Mouse (Mus musculus): ENCODE results near the gene Klf6. TPM values are rescaled to one million over a fixed set of nuclear protein-coding genes. Genes with fewer than 3 reads are reported as not detected.

The Klf6 gene
- polyA plus RNA-seq, 1 experiment from 2014 or later, result 83.5 TPM

DNA sequence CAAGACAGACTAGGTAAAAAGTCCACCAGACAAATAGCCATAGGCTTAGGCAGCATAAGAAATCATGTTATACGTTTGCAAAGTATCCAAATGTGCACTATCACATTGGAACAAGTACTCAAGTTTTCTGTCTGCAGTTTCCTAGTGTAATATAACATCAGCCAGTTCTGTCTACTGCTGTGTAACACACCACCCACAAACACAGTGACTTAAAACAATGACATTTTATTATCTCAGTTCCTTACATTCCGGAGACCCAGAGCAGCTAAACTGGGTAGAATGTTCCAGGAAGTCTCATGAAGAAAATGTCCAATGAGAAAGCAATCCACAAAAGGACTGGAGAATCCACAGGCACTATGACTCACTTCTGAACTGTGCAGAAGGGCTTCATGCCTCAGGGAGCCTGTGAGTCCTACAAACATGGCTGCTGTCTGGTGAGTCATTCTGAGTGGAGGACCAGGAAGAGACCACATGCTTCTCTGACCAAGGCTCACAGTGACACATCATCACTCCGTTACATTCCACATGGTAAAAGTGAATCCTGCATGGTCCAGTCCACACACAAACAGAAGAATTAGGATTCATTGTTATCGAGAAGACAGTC is 24.0 kb upstream of the Klf6 start:
- WGBS, result 85% methylated on average over 4 of the region's 4 CpGs
- H3K9me3 ChIP-seq (ENCODE audit: control insufficient read depth, low read length), result no peaks in the 10 kb centered on the region
- H3K4me2 ChIP-seq (ENCODE audit: low read depth, low read length), result no peak overlapping the region
- H3K4me1 ChIP-seq (ENCODE audit: control insufficient read depth, insufficient read depth, low read length), result no peaks in the 10 kb centered on the region
- no peak overlapping the region for H3K27ac ChIP-seq (ENCODE audit: low read depth, low read length)
- no peak overlapping the region for H3K9ac ChIP-seq (replicated peaks; ENCODE audit: low read depth, low read length)
- no peaks in the 10 kb centered on the region for H3K36me3 ChIP-seq (ENCODE audit: control insufficient read depth, insufficient read depth, low read length)
- no peaks in the 10 kb centered on the region for H3K27me3 ChIP-seq (ENCODE audit: control insufficient read depth, insufficient read depth, low read length)
- H3K4me3 ChIP-seq (ENCODE audit: low read depth, low read length), result no peak overlapping the region
- no peak for ATAC-seq (ENCODE audit: low read depth)

- WGBS, result 98% methylated on average over 6 of the region's 6 CpGs
- no peaks in the 10 kb centered on the region for H3K36me3 ChIP-seq (ENCODE audit: control insufficient read depth, insufficient read depth, low read length)
- no peak overlapping the region for H3K9ac ChIP-seq (replicated peaks; ENCODE audit: low read depth, low read length)
- H3K4me2 ChIP-seq (ENCODE audit: low read depth, low read length), result no peak overlapping the region
- no peak overlapping the region for H3K4me3 ChIP-seq (ENCODE audit: low read depth, low read length)
- ATAC-seq (ENCODE audit: low read depth), result no peak
- H3K9me3 ChIP-seq (ENCODE audit: control insufficient read depth, low read length), result no peaks in the 10 kb centered on the region
- H3K27me3 ChIP-seq (ENCODE audit: control insufficient read depth, insufficient read depth, low read length), result no peaks in the 10 kb centered on the region
- H3K4me1 ChIP-seq (ENCODE audit: control insufficient read depth, insufficient read depth, low read length), result no peaks in the 10 kb centered on the region
- H3K27ac ChIP-seq (ENCODE audit: low read depth, low read length), result no peak overlapping the region
Observed at GRCm38 (mm10) chr13:5841418-5841817, 19.9 kb upstream of the Klf6 start.

DNA sequence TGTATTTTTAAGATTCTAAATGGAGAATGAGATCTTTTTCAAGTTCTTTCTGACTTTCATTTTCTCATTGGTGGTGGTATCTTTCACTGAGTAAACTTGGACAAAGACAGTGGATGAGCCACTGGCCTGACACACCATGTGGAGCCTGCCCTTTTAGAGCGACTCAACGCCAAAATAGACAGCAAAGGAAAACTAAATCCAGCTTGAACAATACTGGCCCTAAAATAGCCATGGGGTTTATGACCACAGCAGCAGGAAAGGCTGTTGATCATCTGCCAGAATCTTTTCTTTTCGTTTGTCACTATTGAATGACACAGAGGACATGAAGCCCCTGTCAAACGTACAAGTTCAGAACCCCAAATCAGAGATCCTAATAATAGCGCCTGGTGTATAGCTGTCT is 18.4 kb upstream of the Klf6 start:
- 35% methylated on average over 5 of the region's 5 CpGs for WGBS
- no peak for ATAC-seq (ENCODE audit: low read depth)

DNA sequence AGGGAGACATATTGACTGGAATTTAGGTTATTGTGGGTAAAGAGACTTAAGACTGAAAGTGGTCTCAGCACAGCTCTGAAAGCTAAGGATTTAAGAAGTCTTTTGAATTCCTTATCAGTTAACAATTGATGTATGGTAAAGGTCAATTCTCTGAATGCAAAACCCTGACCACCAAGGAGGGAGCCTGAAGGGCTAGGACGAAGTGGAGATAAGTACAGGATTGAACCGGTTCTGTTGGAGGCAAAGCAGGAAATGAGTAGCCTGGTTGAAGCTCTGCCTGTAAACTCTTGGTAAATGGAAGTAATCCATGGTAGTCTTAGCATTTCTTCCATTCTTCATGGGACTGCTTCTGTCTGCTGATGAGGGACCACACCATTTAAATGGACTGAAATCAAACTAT is 17.5 kb upstream of the Klf6 start:
- no peak overlapping the region for H3K27ac ChIP-seq (ENCODE audit: low read depth, low read length)
- no peaks in the 10 kb centered on the region for H3K27me3 ChIP-seq (ENCODE audit: control insufficient read depth, insufficient read depth, low read length)
- H3K4me3 ChIP-seq (ENCODE audit: low read depth, low read length), result no peak overlapping the region
- no peak for ATAC-seq (ENCODE audit: low read depth)
- H3K36me3 ChIP-seq (ENCODE audit: control insufficient read depth, insufficient read depth, low read length), result no peaks in the 10 kb centered on the region
- 83% methylated on average over 2 of the region's 2 CpGs for WGBS
- no peak overlapping the region for H3K4me2 ChIP-seq (ENCODE audit: low read depth, low read length)
- no peaks in the 10 kb centered on the region for H3K4me1 ChIP-seq (ENCODE audit: control insufficient read depth, insufficient read depth, low read length)
- H3K9me3 ChIP-seq (ENCODE audit: control insufficient read depth, low read length), result no peaks in the 10 kb centered on the region
- H3K9ac ChIP-seq (replicated peaks; ENCODE audit: low read depth, low read length), result no peak overlapping the region

More for the DNA sequence above, 18.4 kb upstream of the Klf6 start:
- H3K9ac ChIP-seq (replicated peaks; ENCODE audit: low read depth, low read length), result no peak overlapping the region
- no peaks in the 10 kb centered on the region for H3K4me1 ChIP-seq (ENCODE audit: control insufficient read depth, insufficient read depth, low read length)
- H3K36me3 ChIP-seq (ENCODE audit: control insufficient read depth, insufficient read depth, low read length), result no peaks in the 10 kb centered on the region
- no peaks in the 10 kb centered on the region for H3K27me3 ChIP-seq (ENCODE audit: control insufficient read depth, insufficient read depth, low read length)
- H3K4me2 ChIP-seq (ENCODE audit: low read depth, low read length), result no peak overlapping the region
- H3K9me3 ChIP-seq (ENCODE audit: control insufficient read depth, low read length), result no peaks in the 10 kb centered on the region
- H3K4me3 ChIP-seq (ENCODE audit: low read depth, low read length), result no peak overlapping the region
- no peak overlapping the region for H3K27ac ChIP-seq (ENCODE audit: low read depth, low read length)

DNA sequence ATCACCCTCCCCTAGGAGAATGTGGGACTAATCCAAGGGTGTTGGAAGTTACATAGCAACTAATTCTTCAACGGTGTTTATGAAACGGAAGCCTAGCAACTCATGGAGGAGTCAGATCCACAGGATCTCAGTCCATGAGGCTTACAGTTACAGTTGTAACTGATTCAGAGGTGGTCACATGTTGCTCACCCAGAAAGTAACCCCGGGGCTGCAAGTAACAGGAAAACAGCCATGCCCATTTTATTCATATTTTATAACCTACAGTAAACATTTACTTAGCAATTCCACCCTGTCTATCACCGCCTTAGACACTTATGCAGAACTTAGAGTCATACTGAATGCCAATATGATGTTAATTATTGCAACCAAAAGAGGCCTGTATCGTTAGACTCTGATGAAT is 16.9 kb upstream of the Klf6 start:
- H3K4me2 ChIP-seq (ENCODE audit: low read depth, low read length), result no peak overlapping the region
- ATAC-seq (ENCODE audit: low read depth), result no peak
- no peaks in the 10 kb centered on the region for H3K4me1 ChIP-seq (ENCODE audit: control insufficient read depth, insufficient read depth, low read length)
- no peaks in the 10 kb centered on the region for H3K9me3 ChIP-seq (ENCODE audit: control insufficient read depth, low read length)
- H3K27ac ChIP-seq (ENCODE audit: low read depth, low read length), result no peak overlapping the region
- no peak overlapping the region for H3K4me3 ChIP-seq (ENCODE audit: low read depth, low read length)
- H3K36me3 ChIP-seq (ENCODE audit: control insufficient read depth, insufficient read depth, low read length), result no peaks in the 10 kb centered on the region
- WGBS, result 92% methylated on average over 5 of the region's 5 CpGs
- H3K27me3 ChIP-seq (ENCODE audit: control insufficient read depth, insufficient read depth, low read length), result no peaks in the 10 kb centered on the region
- H3K9ac ChIP-seq (replicated peaks; ENCODE audit: low read depth, low read length), result no peak overlapping the region

DNA sequence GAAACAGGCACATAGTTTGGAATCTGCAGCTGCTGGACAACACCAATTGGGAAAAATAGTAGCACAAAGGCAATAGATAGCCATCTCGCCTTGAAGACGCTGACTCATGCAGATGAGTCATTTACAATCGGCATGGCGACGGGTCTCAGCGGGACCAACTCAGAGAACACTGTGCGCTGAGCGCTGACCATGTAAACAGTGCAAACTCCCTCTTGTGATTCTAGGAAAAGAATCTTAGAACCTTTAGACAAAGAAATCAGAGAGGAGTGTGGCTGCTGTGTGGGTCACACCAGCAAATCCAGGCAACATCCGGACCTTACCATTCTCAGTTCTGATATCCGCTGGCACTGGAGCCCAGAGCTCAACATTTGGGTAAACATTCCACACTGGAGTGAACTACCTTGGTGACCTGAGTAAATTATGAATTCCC is 16.1 kb upstream of the Klf6 start:
- H3K27ac ChIP-seq (ENCODE audit: low read depth, low read length), result no peak overlapping the region
- H3K36me3 ChIP-seq (ENCODE audit: control insufficient read depth, insufficient read depth, low read length), result no peaks in the 10 kb centered on the region
- no peak overlapping the region for H3K4me3 ChIP-seq (ENCODE audit: low read depth, low read length)
- H3K9me3 ChIP-seq (ENCODE audit: control insufficient read depth, low read length), result no peaks in the 10 kb centered on the region
- no peaks in the 10 kb centered on the region for H3K27me3 ChIP-seq (ENCODE audit: control insufficient read depth, insufficient read depth, low read length)
- H3K4me2 ChIP-seq (ENCODE audit: low read depth, low read length), result no peak overlapping the region; the same call in 1 of the 2 replicates
- H3K9ac ChIP-seq (replicated peaks; ENCODE audit: low read depth, low read length), result no peak overlapping the region
- WGBS, result 59% methylated on average over 10 of the region's 10 CpGs
- no peak for ATAC-seq (ENCODE audit: low read depth)
- H3K4me1 ChIP-seq (ENCODE audit: control insufficient read depth, insufficient read depth, low read length), result no peaks in the 10 kb centered on the region

- WGBS, result 75% methylated on average over 5 of the region's 5 CpGs
- Histone ChIP-seq H3K9ac (replicated peaks; ENCODE audit: low read depth, low read length) (no peak overlapping the region), H3K4me2 (ENCODE audit: low read depth, low read length) (no peak overlapping the region), H3K4me1 (ENCODE audit: control insufficient read depth, insufficient read depth, low read length) (no peaks in the 10 kb centered on the region), H3K36me3 (ENCODE audit: control insufficient read depth, insufficient read depth, low read length) (no peaks in the 10 kb centered on the region), H3K4me3 (ENCODE audit: low read depth, low read length) (no peak overlapping the region), H3K9me3 (ENCODE audit: control insufficient read depth, low read length) (no peaks in the 10 kb centered on the region), H3K27ac (ENCODE audit: low read depth, low read length) (no peak overlapping the region), H3K27me3 (ENCODE audit: control insufficient read depth, insufficient read depth, low read length) (no peaks in the 10 kb centered on the region)
- ATAC-seq (ENCODE audit: low read depth), result no peak
Observed at GRCm38 (mm10) chr13:5845605-5846004, 15.7 kb upstream of the Klf6 start.

GRCm38 (mm10) chr13:5846860-5847259 is 14.4 kb upstream of the Klf6 start:
- H3K4me2 ChIP-seq (ENCODE audit: low read depth, low read length), result no peak overlapping the region
- H3K9ac ChIP-seq (replicated peaks; ENCODE audit: low read depth, low read length), result no peak overlapping the region
- no peaks in the 10 kb centered on the region for H3K4me1 ChIP-seq (ENCODE audit: control insufficient read depth, insufficient read depth, low read length)
- H3K36me3 ChIP-seq (ENCODE audit: control insufficient read depth, insufficient read depth, low read length), result no peaks in the 10 kb centered on the region
- H3K27me3 ChIP-seq (ENCODE audit: control insufficient read depth, insufficient read depth, low read length), result no peaks in the 10 kb centered on the region
- no peaks in the 10 kb centered on the region for H3K9me3 ChIP-seq (ENCODE audit: control insufficient read depth, low read length)
- no peak overlapping the region for H3K4me3 ChIP-seq (ENCODE audit: low read depth, low read length)
- H3K27ac ChIP-seq (ENCODE audit: low read depth, low read length), result no peak overlapping the region
- ATAC-seq (ENCODE audit: low read depth), result no peak
- 92% methylated on average over 4 of the region's 4 CpGs for WGBS

GRCm38 (mm10) chr13:5847736-5848135 is 13.5 kb upstream of the Klf6 start:
- Histone ChIP-seq H3K27ac (ENCODE audit: low read depth, low read length) (no peak overlapping the region), H3K4me2 (ENCODE audit: low read depth, low read length) (no peak overlapping the region), H3K4me3 (ENCODE audit: low read depth, low read length) (no peak overlapping the region), H3K27me3 (ENCODE audit: control insufficient read depth, insufficient read depth, low read length) (no peaks in the 10 kb centered on the region), H3K36me3 (ENCODE audit: control insufficient read depth, insufficient read depth, low read length) (no peaks in the 10 kb centered on the region), H3K4me1 (ENCODE audit: control insufficient read depth, insufficient read depth, low read length) (no peaks in the 10 kb centered on the region), H3K9ac (replicated peaks; ENCODE audit: low read depth, low read length) (no peak overlapping the region), H3K9me3 (ENCODE audit: control insufficient read depth, low read length) (no peaks in the 10 kb centered on the region)
- ATAC-seq (ENCODE audit: low read depth), result no peak
- 85% methylated on average over 2 of the region's 2 CpGs for WGBS
